Mouse (Mus musculus) left cerebral cortex, adult 6 months (tissue): Measurements from ENCODE around the gene Angel1. TPM values are rescaled to one million over a fixed set of nuclear protein-coding genes. Genes with fewer than 3 reads are reported as not detected.

ENCODE experiments used
- long read RNA-seq, 2 experiments: library from polyadenylated mRNA; unstranded; transcript quantifications; one replicate each; pipeline ENCODE4 v2.0.0; 2019 to 2020
- polyA plus RNA-seq: library from polyadenylated mRNA; unstranded; fragments of <200 nt; fragmentation: Nextera tagmentation; gene quantifications from 2 replicates; pipeline ENCODE4 v1.2.3, GENCODE M21; 2021

Angel1 gene
- 7.1 and 8.4 TPM in 2 replicates for polyA plus RNA-seq
- long read RNA-seq, experiment 1, transcript Angel1-201 (10 exons, 3,850 nt) = major isoform, 10 of 14 reads
- long read RNA-seq, experiment 1, partial matches to known transcripts = 1 of 14 reads
- long read RNA-seq, experiment 1, other reads (novel, unspliced or antisense) = 3 of 14 reads
- long read RNA-seq, experiment 2, partial matches to known transcripts = 0 of 1 reads
- long read RNA-seq, experiment 2, other reads (novel, unspliced or antisense) = 1 of 1 reads

DNA sequence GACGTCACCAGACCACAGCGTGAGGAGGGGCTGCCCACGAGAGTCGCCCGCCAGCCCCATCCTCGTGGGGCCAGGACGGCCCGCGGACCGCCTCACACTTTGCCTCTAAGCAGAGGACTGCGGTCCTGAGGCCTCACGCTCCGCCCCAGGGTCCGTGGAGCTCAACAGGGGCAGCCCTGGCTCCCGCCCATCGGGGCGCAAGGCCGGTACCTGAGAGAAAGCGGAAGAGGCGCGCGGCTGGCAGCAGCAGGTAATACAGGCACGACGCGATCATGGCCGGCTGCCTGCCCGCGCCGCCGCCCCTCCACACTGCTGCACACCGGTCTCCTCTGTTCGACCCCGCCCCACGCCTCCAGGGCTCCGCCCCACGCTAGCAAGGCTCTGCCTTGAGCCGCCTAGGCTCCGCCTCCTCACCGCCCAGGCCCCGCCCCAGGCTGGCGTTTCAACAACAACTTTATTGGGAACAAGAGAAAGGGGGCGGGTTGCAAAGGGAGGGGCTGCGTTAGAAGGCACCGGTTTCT lies at the start of gene Angel1:
TSS of gene Angel1 (minus strand) at position 341 of the 521 bp plus-strand sequence.

DNA sequence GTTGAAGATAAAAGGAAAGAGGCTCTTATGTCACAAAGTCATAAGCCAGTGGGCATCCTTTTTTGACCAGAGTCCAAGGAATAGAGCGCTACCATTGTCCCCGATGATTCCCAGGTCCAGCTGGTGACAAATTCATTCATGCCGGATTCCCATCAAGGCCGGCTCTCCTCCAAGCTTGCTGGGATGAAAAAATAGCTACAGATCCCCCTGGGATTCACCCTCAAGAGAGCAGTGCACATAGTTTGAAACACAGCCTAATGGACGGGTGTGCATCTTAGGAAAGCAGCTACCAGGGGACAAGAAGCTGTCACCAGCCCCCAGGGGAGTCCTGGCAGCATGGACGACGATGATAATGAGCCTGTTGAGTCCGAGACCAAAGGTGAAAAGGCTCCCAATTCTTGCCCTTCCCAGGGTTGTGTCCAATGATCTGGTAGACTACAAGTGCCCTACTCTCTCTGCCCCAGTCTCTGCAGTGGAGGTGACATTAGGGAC lies 8.1 kb upstream of the Angel1 start, which contains the start of gene Lrrc74a:
TSS of gene Lrrc74a (plus strand) at position 51 of the 492 bp plus-strand sequence.

DNA sequence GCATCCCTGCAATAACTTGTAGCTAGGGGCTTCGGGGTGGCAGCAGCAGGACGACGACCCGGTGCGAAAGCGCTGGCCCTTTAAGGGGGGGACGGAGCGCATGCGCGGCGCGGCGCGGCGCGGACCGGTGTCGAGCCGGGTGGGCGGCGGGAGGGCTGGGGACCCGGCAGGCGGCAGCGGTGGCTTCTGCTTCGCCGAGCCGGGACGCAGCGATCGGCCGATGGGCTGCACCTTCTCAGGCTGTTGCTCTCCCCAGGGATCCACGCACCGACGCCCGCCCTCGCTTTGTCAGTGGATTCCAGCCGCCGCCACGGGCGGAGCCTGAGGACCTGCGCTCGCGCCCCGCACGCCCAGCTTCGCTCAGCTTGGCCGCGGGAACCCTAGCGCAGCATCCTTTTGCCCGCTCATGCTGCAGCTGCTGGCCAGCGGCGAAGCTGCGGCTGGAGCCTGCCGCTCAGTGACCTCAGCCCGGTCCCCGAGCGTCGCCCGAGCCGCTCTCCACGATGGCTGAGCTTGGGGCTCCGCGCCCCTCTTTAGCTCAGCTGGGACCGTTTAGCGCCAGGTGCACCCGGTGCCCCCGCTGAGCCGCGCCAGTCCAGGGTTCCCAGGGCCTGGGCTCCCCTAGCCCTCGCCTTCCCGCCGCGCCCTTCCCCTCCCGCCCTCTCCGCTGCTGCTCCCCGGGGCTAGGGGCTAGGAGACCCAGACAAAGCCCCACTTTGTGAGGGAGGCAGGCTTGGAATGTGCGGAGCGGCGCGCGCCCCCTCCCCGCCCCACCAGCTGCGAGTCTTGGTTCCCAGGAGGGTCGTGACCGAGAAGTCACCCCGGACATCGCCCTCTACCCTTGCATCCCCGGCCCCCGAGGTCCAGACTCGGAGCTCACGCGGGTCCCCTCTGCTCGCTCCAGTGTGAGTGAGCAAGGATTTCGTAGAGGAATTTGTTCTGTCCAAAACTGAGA lies 47.4 kb downstream of the Angel1 start, which contains the start of gene Vash1:
TSS of gene Vash1 (plus strand) at position 110 of the 955 bp plus-strand sequence.

Other genes with a start within 250 kb of the Angel1 start
- gene Vash1, start 47.8 kb downstream of the Angel1 start, polyA plus RNA-seq = 0.42 and 1.1 TPM in 2 replicates
- not detected in 2 replicates for gene Lrrc74a, start 7.9 kb upstream of the Angel1 start, polyA plus RNA-seq
- 19.2 and 28.0 TPM in 2 replicates for gene Irf2bpl, start 158.3 kb upstream of the Angel1 start, polyA plus RNA-seq
- gene Cipc, start 220.6 kb upstream of the Angel1 start, polyA plus RNA-seq = 29.4 and 30.8 TPM in 2 replicates